Mouse (Mus musculus): ENCODE data around the gene Chd5. TPM values are rescaled to one million over a fixed set of nuclear protein-coding genes. Genes with fewer than 3 reads are reported as not detected.

Gene Chd5
- polyA plus RNA-seq, 1 experiment: 25.9 TPM

DNA sequence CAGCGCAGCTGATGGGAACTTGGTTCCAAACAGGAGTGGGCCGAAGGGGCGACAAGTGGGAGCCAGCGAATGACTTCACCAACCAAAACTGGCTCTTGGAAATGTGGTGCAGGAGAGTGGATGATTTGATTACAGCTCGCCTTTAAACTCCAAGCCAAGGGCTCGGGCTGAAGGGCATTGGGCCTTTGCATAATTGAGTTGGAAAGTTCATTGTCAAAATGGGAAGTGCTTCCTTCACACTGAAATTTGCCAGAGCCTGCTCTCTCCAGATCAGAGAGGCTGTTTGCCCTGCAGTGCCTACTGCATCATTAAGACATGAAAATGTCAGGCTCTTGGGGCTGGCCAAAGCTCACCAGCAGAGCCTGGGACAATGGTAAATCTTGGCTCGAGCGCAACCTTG is 68.1 kb downstream of the Chd5 start:
- no peak overlapping the region for H3K27ac ChIP-seq (ENCODE audit: insufficient read depth, low read length)
- 51% methylated on average over 8 of the region's 8 CpGs for WGBS

GRCm38 (mm10) chr4:152410961-152411360 is 72.5 kb downstream of the Chd5 start:
- no peak overlapping the region for H3K4me3 ChIP-seq (replicated peaks; ENCODE audit: insufficient read depth, low read depth, low read length)
- H3K27me3 ChIP-seq (ENCODE audit: control insufficient read depth, insufficient read depth, low read length): no peaks in the 10 kb centered on the region
- 87% methylated on average over 13 of the region's 13 CpGs for WGBS
- no peak overlapping the region for H3K27ac ChIP-seq (ENCODE audit: insufficient read depth, low read length)
- TF ChIP-seq CTCF (IDR thresholded peaks at IDR 0.05; ENCODE audit: borderline replicate concordance, insufficient read depth, low read depth, low read length): no peak
- no peak for TF ChIP-seq POLR2A (IDR thresholded peaks at IDR 0.05; ENCODE audit: borderline replicate concordance, insufficient read depth, low read length)
- no peak for DNase-seq
- peaks cover 11% of the 10 kb centered on the region for H3K4me1 ChIP-seq (ENCODE audit: control insufficient read depth, insufficient read depth, low read length)

More for the DNA sequence above, 68.1 kb downstream of the Chd5 start:
- DNase-seq: no peak
- H3K27me3 ChIP-seq (ENCODE audit: control insufficient read depth, insufficient read depth, low read length): no peaks in the 10 kb centered on the region
- H3K4me3 ChIP-seq (replicated peaks; ENCODE audit: insufficient read depth, low read depth, low read length): no peak overlapping the region
- H3K4me1 ChIP-seq (ENCODE audit: control insufficient read depth, insufficient read depth, low read length): peaks cover 16% of the 10 kb centered on the region
- TF ChIP-seq CTCF (IDR thresholded peaks at IDR 0.05; ENCODE audit: borderline replicate concordance, insufficient read depth, low read depth, low read length): no peak
- no peak for TF ChIP-seq POLR2A (IDR thresholded peaks at IDR 0.05; ENCODE audit: borderline replicate concordance, insufficient read depth, low read length)

- H3K4me3 ChIP-seq (replicated peaks; ENCODE audit: insufficient read depth, low read depth, low read length): no peak overlapping the region
- no peak for TF ChIP-seq CTCF (IDR thresholded peaks at IDR 0.05; ENCODE audit: borderline replicate concordance, insufficient read depth, low read depth, low read length)
- no peak for TF ChIP-seq POLR2A (IDR thresholded peaks at IDR 0.05; ENCODE audit: borderline replicate concordance, insufficient read depth, low read length)
- no peak for DNase-seq
- WGBS: 58% methylated on average over 3 of the region's 3 CpGs
- no peak overlapping the region for H3K27ac ChIP-seq (ENCODE audit: insufficient read depth, low read length)
- H3K4me1 ChIP-seq (ENCODE audit: control insufficient read depth, insufficient read depth, low read length): no peaks in the 10 kb centered on the region
- H3K27me3 ChIP-seq (ENCODE audit: control insufficient read depth, insufficient read depth, low read length): no peaks in the 10 kb centered on the region
Measured at GRCm38 (mm10) chr4:152412524-152413080, 74.2 kb downstream of the Chd5 start.

- Histone ChIP-seq H3K27ac (ENCODE audit: insufficient read depth, low read length) (no peak overlapping the region), H3K4me3 (replicated peaks; ENCODE audit: insufficient read depth, low read depth, low read length) (no peak overlapping the region), H3K27me3 (ENCODE audit: control insufficient read depth, insufficient read depth, low read length) (no peaks in the 10 kb centered on the region), H3K4me1 (ENCODE audit: control insufficient read depth, insufficient read depth, low read length) (no peaks in the 10 kb centered on the region)
- DNase-seq: no peak
- TF ChIP-seq POLR2A (IDR thresholded peaks at IDR 0.05; ENCODE audit: borderline replicate concordance, insufficient read depth, low read length) (no peak), CTCF (IDR thresholded peaks at IDR 0.05; ENCODE audit: borderline replicate concordance, insufficient read depth, low read depth, low read length) (no peak)
- WGBS: 62% methylated on average over 28 of the region's 28 CpGs
Measured at GRCm38 (mm10) chr4:152418229-152419060, 80.0 kb downstream of the Chd5 start.

DNA sequence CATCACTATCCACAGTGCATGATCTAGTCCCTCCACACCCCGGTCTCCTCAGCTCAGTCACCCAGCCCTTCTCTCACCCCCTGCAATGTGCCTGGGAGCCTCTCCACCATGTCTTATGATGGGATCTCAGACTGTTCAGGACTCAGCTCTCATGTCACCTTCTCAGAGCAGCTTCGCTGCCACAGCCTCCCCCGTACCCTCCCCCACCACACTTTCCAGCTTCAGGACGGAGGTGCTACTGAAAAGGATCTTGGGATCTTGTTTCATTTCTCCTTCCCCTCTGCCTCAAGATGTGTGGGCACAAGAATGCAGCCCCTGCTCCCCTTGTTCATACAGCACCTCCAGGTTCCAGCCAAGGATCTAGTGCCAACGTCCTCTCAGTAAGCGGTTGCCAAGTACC is 85.1 kb downstream of the Chd5 start:
- no peak overlapping the region for H3K27ac ChIP-seq (ENCODE audit: insufficient read depth, low read length)
- DNase-seq: no peak
- no peaks in the 10 kb centered on the region for H3K27me3 ChIP-seq (ENCODE audit: control insufficient read depth, insufficient read depth, low read length)
- 82% methylated on average over 6 of the region's 6 CpGs for WGBS
- TF ChIP-seq CTCF (IDR thresholded peaks at IDR 0.05; ENCODE audit: borderline replicate concordance, insufficient read depth, low read depth, low read length) (no peak), POLR2A (IDR thresholded peaks at IDR 0.05; ENCODE audit: borderline replicate concordance, insufficient read depth, low read length) (no peak)
- H3K4me3 ChIP-seq (replicated peaks; ENCODE audit: insufficient read depth, low read depth, low read length): no peak overlapping the region
- no peaks in the 10 kb centered on the region for H3K4me1 ChIP-seq (ENCODE audit: control insufficient read depth, insufficient read depth, low read length)

DNA sequence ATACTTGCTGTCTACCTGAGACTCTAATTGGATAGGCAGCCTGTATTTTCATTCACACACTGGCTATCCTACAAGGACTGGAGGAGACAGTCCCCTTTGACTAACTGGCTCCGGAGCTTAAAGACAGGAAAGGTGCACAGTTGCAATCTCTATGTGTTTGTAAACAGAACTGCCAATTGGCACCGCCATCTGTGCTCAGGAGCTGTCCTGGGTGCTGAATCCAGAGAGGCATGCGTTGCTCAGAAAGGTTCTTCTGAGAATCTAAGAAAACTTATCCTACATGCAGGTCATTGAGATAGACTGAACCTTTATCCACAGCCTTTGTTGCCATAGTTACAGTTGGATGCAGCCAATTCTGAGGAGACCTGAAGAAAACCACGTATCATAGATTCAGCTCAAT is 85.9 kb downstream of the Chd5 start:
- 77% methylated on average over 4 of the region's 4 CpGs for WGBS
- no peak for DNase-seq
- no peak overlapping the region for H3K4me3 ChIP-seq (replicated peaks; ENCODE audit: insufficient read depth, low read depth, low read length)
- no peaks in the 10 kb centered on the region for H3K27me3 ChIP-seq (ENCODE audit: control insufficient read depth, insufficient read depth, low read length)
- no peak overlapping the region for H3K27ac ChIP-seq (ENCODE audit: insufficient read depth, low read length)
- no peaks in the 10 kb centered on the region for H3K4me1 ChIP-seq (ENCODE audit: control insufficient read depth, insufficient read depth, low read length)
- no peak for TF ChIP-seq POLR2A (IDR thresholded peaks at IDR 0.05; ENCODE audit: borderline replicate concordance, insufficient read depth, low read length)

DNA sequence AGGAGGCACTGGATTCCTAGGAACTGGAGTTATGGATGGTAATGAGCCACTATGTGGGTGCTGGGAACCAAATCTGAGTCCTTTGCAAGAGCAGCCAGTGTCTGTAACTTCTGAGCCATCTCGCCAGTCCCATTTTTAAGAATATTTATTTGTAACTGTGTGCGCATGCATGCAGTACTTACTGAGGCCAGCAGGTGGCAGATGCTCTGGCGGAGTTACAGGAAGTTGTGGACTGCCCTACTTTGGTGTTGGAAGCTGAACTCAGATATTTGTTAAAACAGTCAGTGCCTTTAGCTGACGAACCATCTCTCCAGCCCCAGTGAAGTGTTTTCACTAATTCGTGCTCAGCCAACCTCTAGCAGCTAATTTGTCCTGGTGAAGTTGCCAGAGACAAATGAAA is 86.5 kb downstream of the Chd5 start:
- DNase-seq: no peak
- H3K4me1 ChIP-seq (ENCODE audit: control insufficient read depth, insufficient read depth, low read length): no peaks in the 10 kb centered on the region
- TF ChIP-seq CTCF (IDR thresholded peaks at IDR 0.05; ENCODE audit: borderline replicate concordance, insufficient read depth, low read depth, low read length) (peak; percentile 48; the same call in 1 of the 2 replicates), POLR2A (IDR thresholded peaks at IDR 0.05; ENCODE audit: borderline replicate concordance, insufficient read depth, low read length) (no peak)
- H3K27me3 ChIP-seq (ENCODE audit: control insufficient read depth, insufficient read depth, low read length): no peaks in the 10 kb centered on the region
- H3K27ac ChIP-seq (ENCODE audit: insufficient read depth, low read length): no peak overlapping the region
- WGBS: 87% methylated on average over 5 of the region's 5 CpGs
- H3K4me3 ChIP-seq (replicated peaks; ENCODE audit: insufficient read depth, low read depth, low read length): no peak overlapping the region

DNA sequence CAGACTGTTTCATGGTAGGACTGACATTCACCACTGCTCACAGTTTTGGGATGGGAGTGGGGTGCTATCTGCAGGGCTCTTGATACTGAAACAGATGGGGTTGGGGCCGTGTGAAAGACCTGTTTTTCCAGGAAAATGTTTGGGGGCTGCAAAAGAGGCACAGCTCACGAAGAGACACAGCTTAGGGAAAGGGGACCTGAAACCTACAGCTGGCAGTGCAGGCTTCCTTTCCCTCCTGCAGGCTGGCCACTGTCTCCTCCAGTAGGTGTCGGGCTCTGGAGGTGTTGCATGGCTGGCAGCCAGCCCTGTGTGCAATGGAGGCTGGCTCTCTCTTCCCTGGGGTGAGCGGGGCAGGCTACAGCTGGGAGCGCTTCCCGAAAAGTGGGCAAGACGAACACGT is 89.8 kb downstream of the Chd5 start:
- DNase-seq: no peak
- no peak for TF ChIP-seq POLR2A (IDR thresholded peaks at IDR 0.05; ENCODE audit: borderline replicate concordance, insufficient read depth, low read length)
- no peak for TF ChIP-seq CTCF (IDR thresholded peaks at IDR 0.05; ENCODE audit: borderline replicate concordance, insufficient read depth, low read depth, low read length)
- Histone ChIP-seq H3K27ac (ENCODE audit: insufficient read depth, low read length) (no peak overlapping the region), H3K27me3 (ENCODE audit: control insufficient read depth, insufficient read depth, low read length) (no peaks in the 10 kb centered on the region), H3K4me1 (ENCODE audit: control insufficient read depth, insufficient read depth, low read length) (no peaks in the 10 kb centered on the region), H3K4me3 (replicated peaks; ENCODE audit: insufficient read depth, low read depth, low read length) (no peak overlapping the region)
- WGBS: 44% methylated on average over 8 of the region's 8 CpGs
